Mouse (Mus musculus) kidney, embryonic 14.5 days (tissue): ENCODE measurements around the gene Cops7a. TPM values are rescaled to one million over a fixed set of nuclear protein-coding genes. Genes with fewer than 3 reads are reported as not detected.

Experiments used
- ATAC-seq: fragments of 200-750 bp; cut with Nextera tagmentation; 2 replicates; pipeline ENCODE4 v1.8.0; 2017; ENCODE audit warnings: moderate number of reproducible peaks, mild to moderate bottlenecking, moderate TSS enrichment, moderate library complexity; ENCODE audit not compliant: low FRiP score, low TSS enrichment
- H3K27ac ChIP-seq: fragments of 300-500 bp; sonication (generic); 2 replicates; pipeline ENCODE4 v1.5.1; 2014; ENCODE audit warnings: low read depth, mild to moderate bottlenecking, low read length, moderate library complexity, mixed read lengths
- H3K27me3 ChIP-seq: fragments of 300-500 bp; sonication (generic); 2 replicates; pipeline ENCODE4 v1.6.1; 2014; ENCODE audit warnings: mild to moderate bottlenecking, low read length; ENCODE audit not compliant: control insufficient read depth, insufficient read depth
- H3K36me3 ChIP-seq: fragments of 300-500 bp; sonication (generic); 2 replicates; pipeline ENCODE4 v1.6.1; 2014; ENCODE audit warnings: low read length, mixed read lengths; ENCODE audit not compliant: control insufficient read depth, insufficient read depth
- H3K4me1 ChIP-seq: fragments of 300-500 bp; sonication (generic); 2 replicates; pipeline ENCODE4 v1.6.1; 2014; ENCODE audit warnings: low read length, mixed read lengths; ENCODE audit not compliant: control insufficient read depth, insufficient read depth
- H3K4me2 ChIP-seq: fragments of 300-500 bp; sonication (generic); replicated peaks from 2 replicates; pipeline ENCODE4 v1.6.1; 2014; ENCODE audit warnings: low read depth, mild to moderate bottlenecking, low read length
- H3K4me3 ChIP-seq: fragments of 300-500 bp; sonication (generic); 2 replicates; pipeline ENCODE4 v1.5.1; 2014; ENCODE audit warnings: mild to moderate bottlenecking, low read length
- H3K9ac ChIP-seq: fragments of 300-500 bp; sonication (generic); 2 replicates; pipeline ENCODE4 v1.6.1; 2014; ENCODE audit warnings: low read depth, mild to moderate bottlenecking, low read length, moderate library complexity
- H3K9me3 ChIP-seq: fragments of 300-500 bp; sonication (generic); 2 replicates; pipeline ENCODE4 v1.6.1; 2016; ENCODE audit warnings: low read length; ENCODE audit not compliant: control insufficient read depth
- WGBS: fragments of 180-500 bp; shearing (Covaris S2); extraction: QIAGEN DNeasy Blood & Tissue Kit; methylation state at CpG from one replicate; pipeline ENCODE4 v1.1.7; 2014; 5-methylcytosine and 5-hydroxymethylcytosine counted together
- polyA plus RNA-seq: library from polyadenylated mRNA; unstranded; fragments of >200 nt; fragmentation: Nextera tagmentation; extraction: Ambion mirVana; gene quantifications from 2 replicates; pipeline ENCODE4 v1.2.1, GENCODE M21; 2014

Gene Cops7a
- polyA plus RNA-seq, 1 experiment from 2014 or later = 162 TPM

GRCm38 (mm10) chr6:124967766-124968165, 2.4 kb upstream of the Cops7a start:
- Histone ChIP-seq H3K4me1 (peaks cover 6% of the 10 kb centered on the region; the same call in 1 of the 2 replicates), H3K27ac (no peak overlapping the region), H3K36me3 (no peaks in the 10 kb centered on the region), H3K4me2 (no peak overlapping the region), H3K27me3 (no peaks in the 10 kb centered on the region), H3K9me3 (peaks cover 3% of the 10 kb centered on the region; the same call in 1 of the 2 replicates), H3K9ac (no peak overlapping the region), H3K4me3 (no peak overlapping the region)
- 79% methylated on average over 4 of the region's 4 CpGs for WGBS
- ATAC-seq = no peak

- 94% methylated on average over 7 of the region's 7 CpGs for WGBS
- Histone ChIP-seq H3K4me1 (peaks cover 6% of the 10 kb centered on the region; the same call in 1 of the 2 replicates), H3K9ac (no peak overlapping the region), H3K4me3 (peak overlapping the region; percentile 81; the same call in 1 of the 2 replicates), H3K9me3 (peaks cover 3% of the 10 kb centered on the region; the same call in 1 of the 2 replicates), H3K27ac (no peak overlapping the region), H3K27me3 (no peaks in the 10 kb centered on the region), H3K4me2 (peak overlapping the region; percentile 63), H3K36me3 (peaks cover 7% of the 10 kb centered on the region; the same call in 1 of the 2 replicates)
- ATAC-seq = no peak
Observed at GRCm38 (mm10) chr6:124966466-124967118, 1.3 kb upstream of the Cops7a start.

GRCm38 (mm10) chr6:124965747-124966146, 409 bp upstream of the Cops7a start:
- Histone ChIP-seq H3K9me3 (peaks cover 3% of the 10 kb centered on the region; the same call in 1 of the 2 replicates), H3K27ac (peak overlapping the region; percentile 92), H3K27me3 (no peaks in the 10 kb centered on the region), H3K4me3 (peak overlapping the region; percentile 81), H3K36me3 (peaks cover 15% of the 10 kb centered on the region), H3K9ac (peak overlapping the region; percentile 92), H3K4me1 (peaks cover 6% of the 10 kb centered on the region; the same call in 1 of the 2 replicates), H3K4me2 (peak overlapping the region; percentile 63)
- ATAC-seq = no peak
- WGBS = 12% methylated on average over 15 of the region's 15 CpGs

- peaks cover 3% of the 10 kb centered on the region; the same call in 1 of the 2 replicates for H3K9me3 ChIP-seq
- 33% methylated on average over 16 of the region's 16 CpGs for WGBS
- ATAC-seq = no peak; the same call in 1 of the 2 replicates
Observed at GRCm38 (mm10) chr6:124964638-124965037, 700 bp downstream of the Cops7a start.

DNA sequence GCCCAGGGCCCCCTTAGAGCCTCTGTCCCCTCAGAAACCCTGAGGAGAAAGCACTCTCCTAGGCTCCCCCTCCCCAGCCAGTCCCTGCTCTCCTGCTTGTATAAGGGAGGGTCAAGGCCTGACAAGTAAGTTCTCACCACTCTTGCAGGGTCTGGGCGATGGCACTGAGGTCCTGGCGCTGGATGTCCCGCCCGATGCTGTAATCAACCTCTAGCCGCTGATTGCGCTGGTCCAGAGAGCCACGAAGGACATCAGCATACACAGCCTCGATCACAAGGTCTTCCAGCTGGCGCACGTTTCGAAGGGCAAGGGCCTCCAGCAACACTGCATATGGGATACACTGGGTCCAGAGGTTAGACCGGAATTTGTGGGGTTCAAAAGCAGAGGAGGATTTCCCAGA, 4.3 kb downstream of the Cops7a start:
- ATAC-seq = no peak
- Histone ChIP-seq H3K9me3 (no peaks in the 10 kb centered on the region), H3K36me3 (peaks cover 52% of the 10 kb centered on the region), H3K9ac (no peak overlapping the region), H3K4me2 (no peak overlapping the region), H3K27ac (no peak overlapping the region), H3K27me3 (no peaks in the 10 kb centered on the region), H3K4me1 (peaks cover 6% of the 10 kb centered on the region; the same call in 1 of the 2 replicates), H3K4me3 (no peak overlapping the region)
- 93% methylated on average over 12 of the region's 12 CpGs for WGBS

More at GRCm38 (mm10) chr6:124964638-124965037, 700 bp downstream of the Cops7a start:
- Histone ChIP-seq H3K36me3 (peaks cover 26% of the 10 kb centered on the region), H3K9ac (peak overlapping the region; percentile 92), H3K4me1 (peaks cover 6% of the 10 kb centered on the region; the same call in 1 of the 2 replicates), H3K4me2 (peak overlapping the region; percentile 63), H3K27me3 (no peaks in the 10 kb centered on the region), H3K4me3 (peak overlapping the region; percentile 81), H3K27ac (peak overlapping the region; percentile 92)

GRCm38 (mm10) chr6:124959960-124960359, 5.4 kb downstream of the Cops7a start:
- peaks cover 56% of the 10 kb centered on the region for H3K36me3 ChIP-seq

DNA sequence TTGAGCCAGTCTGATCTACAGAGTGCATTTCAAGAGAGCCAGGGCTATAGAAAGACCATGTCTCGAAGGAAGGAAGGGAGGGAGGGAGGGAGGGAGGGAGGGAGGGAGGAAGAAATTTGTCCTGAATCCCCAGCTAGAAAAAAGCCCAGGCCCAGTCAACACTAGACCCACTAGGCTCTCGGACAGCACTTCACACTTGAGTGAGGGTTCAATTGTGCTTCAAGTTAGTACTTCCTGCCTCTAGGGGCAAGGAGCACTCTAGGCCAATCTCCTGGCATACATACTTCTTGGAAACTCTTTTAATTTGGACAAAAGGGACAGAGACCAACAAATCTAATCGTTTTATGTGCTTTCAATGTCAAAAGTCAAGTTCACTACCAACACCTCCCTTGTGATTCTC, 7.2 kb downstream of the Cops7a start:
- H3K4me2 ChIP-seq = no peak overlapping the region
- H3K27ac ChIP-seq = no peak overlapping the region
- H3K9ac ChIP-seq = no peak overlapping the region
- no peak for ATAC-seq
- peaks cover 56% of the 10 kb centered on the region for H3K36me3 ChIP-seq
- WGBS = 63% methylated on average over 3 of the region's 3 CpGs
- no peak overlapping the region for H3K4me3 ChIP-seq
- H3K27me3 ChIP-seq = no peaks in the 10 kb centered on the region
- H3K9me3 ChIP-seq = no peaks in the 10 kb centered on the region
- H3K4me1 ChIP-seq = no peaks in the 10 kb centered on the region

More at GRCm38 (mm10) chr6:124959960-124960359, 5.4 kb downstream of the Cops7a start:
- ATAC-seq = no peak
- Histone ChIP-seq H3K4me1 (peaks cover 6% of the 10 kb centered on the region; the same call in 1 of the 2 replicates), H3K4me3 (no peak overlapping the region), H3K27ac (no peak overlapping the region), H3K9me3 (no peaks in the 10 kb centered on the region), H3K4me2 (no peak overlapping the region), H3K27me3 (no peaks in the 10 kb centered on the region), H3K9ac (no peak overlapping the region)
- 88% methylated on average over 13 of the region's 13 CpGs for WGBS

DNA sequence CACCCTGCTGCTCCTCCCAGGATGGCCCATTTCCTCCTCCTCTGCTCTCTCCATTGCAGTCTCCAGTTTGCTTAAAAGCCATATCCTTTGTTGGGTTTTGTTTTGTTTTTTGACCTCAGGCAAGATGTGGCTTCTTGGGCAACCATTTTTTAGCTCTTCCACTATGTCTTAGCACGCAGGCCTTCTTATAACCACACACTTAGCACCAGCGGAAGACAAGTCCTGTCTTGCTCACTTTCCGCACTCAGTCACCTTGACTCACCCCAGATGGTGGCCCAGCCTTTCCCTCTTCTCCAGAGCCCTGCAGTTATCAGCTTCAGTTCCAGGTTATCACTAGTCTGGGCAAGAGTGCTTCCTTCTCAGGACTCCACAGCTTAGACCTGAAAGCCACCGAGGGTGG, 10.1 kb downstream of the Cops7a start:
- Histone ChIP-seq H3K36me3 (peaks cover 36% of the 10 kb centered on the region), H3K9ac (no peak overlapping the region), H3K9me3 (peaks cover 4% of the 10 kb centered on the region), H3K4me1 (no peaks in the 10 kb centered on the region), H3K27me3 (no peaks in the 10 kb centered on the region), H3K4me2 (no peak overlapping the region), H3K27ac (no peak overlapping the region), H3K4me3 (no peak overlapping the region)
- 91% methylated on average over 4 of the region's 4 CpGs for WGBS
- ATAC-seq = no peak

- no peaks in the 10 kb centered on the region for H3K27me3 ChIP-seq
- H3K36me3 ChIP-seq = peaks cover 25% of the 10 kb centered on the region
- H3K4me2 ChIP-seq = no peak overlapping the region
- no peak overlapping the region for H3K27ac ChIP-seq
- no peak overlapping the region for H3K9ac ChIP-seq
- no peak for ATAC-seq
- WGBS = 92% methylated on average over 2 of the region's 2 CpGs
- no peaks in the 10 kb centered on the region for H3K4me1 ChIP-seq
- H3K4me3 ChIP-seq = no peak overlapping the region
- peaks cover 4% of the 10 kb centered on the region for H3K9me3 ChIP-seq
Observed at GRCm38 (mm10) chr6:124953991-124954715, 11.2 kb downstream of the Cops7a start.
